Mouse (Mus musculus) G1E (cell line): Measurements from ENCODE around the gene Retnla. TPM values are rescaled to one million over a fixed set of nuclear protein-coding genes. Genes with fewer than 3 reads are reported as not detected.

ENCODE experiments used
- ATAC-seq: 2 replicates; pipeline ENCODE4 v1.8.0; 2016; ENCODE audit warnings: mild to moderate bottlenecking; ENCODE audit not compliant: insufficient number of reproducible peaks, poor library complexity, low FRiP score, severe bottlenecking; ENCODE audit errors: extremely low read depth
- DNase-seq: peaks from one replicate; pipeline ENCODE4 v3.0.0; 2012; ENCODE audit warnings: low spot score
- H3K27me3 ChIP-seq: 2 replicates; pipeline ENCODE4 v1.6.1; 2012; ENCODE audit warnings: mild to moderate bottlenecking, low read length, inconsistent platforms; ENCODE audit not compliant: insufficient read depth
- H3K36me3 ChIP-seq: replicated peaks from 2 replicates; pipeline ENCODE3; 2012; ENCODE audit warnings: mild to moderate bottlenecking, inconsistent platforms
- H3K4me1 ChIP-seq: 2 replicates; pipeline ENCODE4 v1.6.1; 2012; ENCODE audit warnings: low read depth, low read length, inconsistent platforms, mixed read lengths; ENCODE audit not compliant: insufficient read depth
- H3K4me3 ChIP-seq: 2 replicates; pipeline ENCODE4 v1.5.1; 2012; ENCODE audit warnings: low read depth, mild to moderate bottlenecking, inconsistent platforms, low read length, moderate library complexity, mixed read lengths
- H3K9me3 ChIP-seq: replicated peaks from 2 replicates; pipeline ENCODE4 v1.6.1; 2012; ENCODE audit warnings: inconsistent platforms
- CTCF ChIP-seq: IDR thresholded peaks from 2 replicates; pipeline ENCODE4 v1.5.1; 2012; ENCODE audit warnings: low read depth, low read length, inconsistent platforms, mixed read lengths
- GATA1 ChIP-seq: IDR thresholded peaks from 2 replicates; pipeline ENCODE4 v1.6.1; 2012; ENCODE audit warnings: borderline replicate concordance, low read length, inconsistent platforms, mixed read lengths
- GATA2 ChIP-seq: IDR thresholded peaks from 2 replicates; pipeline ENCODE4 v1.6.1; 2012; ENCODE audit warnings: low read depth, low read length, inconsistent platforms, borderline replicate concordance
- POLR2AphosphoS5 ChIP-seq: IDR thresholded peaks from 2 replicates; pipeline ENCODE4 v1.6.1; 2012; ENCODE audit warnings: low read depth, low read length, inconsistent platforms; ENCODE audit not compliant: insufficient replicate concordance
- TAL1 ChIP-seq: conservative IDR thresholded peaks from 2 replicates; pipeline ENCODE4 v1.6.1; 2012; ENCODE audit warnings: low read depth, low read length, inconsistent platforms, mixed read lengths
- polyA plus RNA-seq: library from polyadenylated mRNA; stranded (reverse); fragments of >175 nt; gene quantifications from 2 replicates; pipeline ENCODE4 v1.2.3, GENCODE M21; 2012
- total RNA-seq, 2 experiments: library from RNA; stranded (forward) in 1 of 2; stranded (reverse) in 1 of 2; fragments of 200-1000 nt in 1 of 2; fragments of >200 nt in 1 of 2; fragmentation: Nextera tagmentation in 1 of 2; gene quantifications; 2 replicates each; pipeline ENCODE4 v1.2.3; 2014 to 2017

Retnla gene
- total and polyA plus RNA-seq, 3 experiments = not detected

DNA sequence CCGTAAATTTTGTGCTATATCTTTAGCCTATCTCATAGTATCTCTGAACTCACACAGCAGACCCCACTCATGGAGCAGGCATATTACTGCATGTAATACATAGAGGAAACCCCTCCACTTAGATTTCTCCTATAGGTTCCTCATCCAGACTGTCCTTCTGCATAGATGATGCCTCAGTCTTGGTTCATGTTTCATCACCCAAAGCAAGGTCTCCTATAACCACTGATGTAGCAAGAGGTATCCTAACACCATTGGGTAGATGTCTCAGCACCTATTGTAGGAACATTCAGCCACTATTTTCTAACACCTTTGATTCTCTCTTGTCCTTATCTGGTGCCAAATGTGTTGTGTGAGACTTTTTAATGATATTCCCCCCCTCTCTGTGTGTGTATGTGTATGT is 29.4 kb downstream of the Retnla start:
- DNase-seq (no peak), ATAC-seq (no peak)
- peaks cover 36% of the 10 kb centered on the region for H3K4me1 ChIP-seq
- H3K9me3 ChIP-seq = no peaks in the 10 kb centered on the region
- no peaks in the 10 kb centered on the region for H3K27me3 ChIP-seq
- no peak overlapping the region for H3K4me3 ChIP-seq
- TF ChIP-seq GATA2 (no peak), TAL1 (no peak), CTCF (no peak), POLR2AphosphoS5 (no peak), GATA1 (no peak)
- no peaks in the 10 kb centered on the region for H3K36me3 ChIP-seq

DNA sequence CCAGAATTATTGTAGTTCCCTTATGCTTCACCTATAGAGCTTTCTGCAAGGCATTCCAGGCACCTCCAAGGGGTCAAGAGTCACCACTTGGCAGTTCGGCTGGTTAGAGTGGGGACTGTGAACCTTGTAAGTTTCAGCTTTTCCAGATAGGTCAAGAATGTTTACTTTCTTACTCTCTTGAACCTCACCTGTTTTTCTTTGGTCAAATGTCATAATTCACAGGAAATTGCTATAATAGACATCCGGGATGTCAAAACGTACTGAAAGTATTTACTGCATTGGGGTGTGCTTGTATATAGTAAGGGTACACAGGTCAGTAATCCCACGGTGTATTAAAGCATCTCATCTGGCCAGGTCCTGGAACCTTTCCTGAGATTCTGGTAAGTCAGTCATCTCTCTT is 30.0 kb downstream of the Retnla start, which contains the start of gene Retnlg:
Gene Retnlg (plus strand): TSS at position 301 of the 400 bp plus-strand sequence.
- Histone ChIP-seq H3K9me3 (no peaks in the 10 kb centered on the region), H3K4me1 (peaks cover 30% of the 10 kb centered on the region), H3K36me3 (no peaks in the 10 kb centered on the region), H3K4me3 (no peak within 1 kb of the TSS), H3K27me3 (no peaks in the 10 kb centered on the region)
- TF ChIP-seq GATA2 (no peak), GATA1 (no peak), CTCF (no peak)
- no peak for ATAC-seq
- DNase-seq = no peak

GRCm38 (mm10) chr16:48890733-48891132 is 48.4 kb downstream of the Retnla start:
- no peak for DNase-seq
- Histone ChIP-seq H3K4me1 (no peaks in the 10 kb centered on the region), H3K27me3 (no peaks in the 10 kb centered on the region), H3K4me3 (no peak overlapping the region), H3K9me3 (no peaks in the 10 kb centered on the region), H3K36me3 (no peaks in the 10 kb centered on the region)
- no peak for ATAC-seq
- no peak for TF ChIP-seq GATA2
- no peak for TF ChIP-seq CTCF
- TF ChIP-seq POLR2AphosphoS5 = no peak
- TF ChIP-seq GATA1 = no peak
- TF ChIP-seq TAL1 = no peak

Other genes starting within 250 kb of the Retnla start
- 0.44 TPM in 1 of 2 replicates, not detected in the other for gene Trat1, start 70.5 kb upstream of the Retnla start, total RNA-seq (2014; fragmentation: Nextera tagmentation)
- gene Trat1, start 70.5 kb upstream of the Retnla start, total RNA-seq (2017) = 0.16 and 0.41 TPM in 2 replicates
- gene Trat1, start 70.5 kb upstream of the Retnla start, polyA plus RNA-seq = not detected in 2 replicates
- not detected in 2 replicates for gene Retnlb, start 25.7 kb upstream of the Retnla start, total RNA-seq (2014; fragmentation: Nextera tagmentation)
- not detected in 2 replicates for gene Retnlb, start 25.7 kb upstream of the Retnla start, total RNA-seq (2017)
- not detected in 2 replicates for gene Retnlb, start 25.7 kb upstream of the Retnla start, polyA plus RNA-seq
- not detected in 2 replicates for gene Retnlg, start 30.1 kb downstream of the Retnla start, total RNA-seq (2014; fragmentation: Nextera tagmentation)
- gene Retnlg, start 30.1 kb downstream of the Retnla start, total RNA-seq (2017) = not detected in 2 replicates
- gene Retnlg, start 30.1 kb downstream of the Retnla start, polyA plus RNA-seq = not detected in 2 replicates
- gene Dzip3, start 151.6 kb downstream of the Retnla start, total RNA-seq (2014; fragmentation: Nextera tagmentation) = 166 and 188 TPM in 2 replicates
- 50.2 and 52.1 TPM in 2 replicates for gene Dzip3, start 151.6 kb downstream of the Retnla start, total RNA-seq (2017)
- gene Dzip3, start 151.6 kb downstream of the Retnla start, polyA plus RNA-seq = 17.6 and 24.6 TPM in 2 replicates
- gene Cip2a, start 151.6 kb downstream of the Retnla start, total RNA-seq (2014; fragmentation: Nextera tagmentation) = 79.7 and 82.2 TPM in 2 replicates
- 87.5 and 104 TPM in 2 replicates for gene Cip2a, start 151.6 kb downstream of the Retnla start, total RNA-seq (2017)
- 2.5 and 4.5 TPM in 2 replicates for gene Cip2a, start 151.6 kb downstream of the Retnla start, polyA plus RNA-seq
- gene Myh15, start 214.9 kb downstream of the Retnla start, total RNA-seq (2014; fragmentation: Nextera tagmentation) = not detected in 2 replicates
- under 0.01 TPM in 1 of 2 replicates, not detected in the other for gene Myh15, start 214.9 kb downstream of the Retnla start, total RNA-seq (2017)
- not detected in 2 replicates for gene Myh15, start 214.9 kb downstream of the Retnla start, polyA plus RNA-seq